19 mouse cellular contexts compared by ENCODE assay signal in genomic region chr11:64024575-64024974, GRCm38 (mm10). TPM values are rescaled to one million over a fixed set of nuclear protein-coding genes. Genes with fewer than 3 reads are reported as not detected.
A peak's percentile ranks its signal among the peaks of the same experiment; 100 is the strongest.
DNase-seq lines count a peak whose midpoint lies in the region; ATAC-seq lines count a peak whose summit lies in the region.
"Had no signal": no experiment of that assay in that cellular context is flagged by ENCODE, and none has a peak within 500 bp of the region (broad histone marks: within the 10 kb centered on the region; RNA-seq: fewer than 3 reads in every experiment).

No protein-coding gene starts in this region.

- H3K4me2 ChIP-seq in forebrain, embryonic 15.5 days (replicated peaks), result no peak overlapping the region
- H3K4me2 ChIP-seq in kidney, embryonic 16.5 days (replicated peaks; ENCODE audit: low read depth, low read length), result no peak overlapping the region
- H3K4me2 ChIP-seq in limb, embryonic 11.5 days (ENCODE audit: low read depth, severe bottlenecking), result peak overlapping the region; percentile 10; the same call in 1 of the 2 replicates
- H3K4me2 ChIP-seq: embryonic facial prominence, embryonic 13.5 days; liver, embryonic 15.5 days had no signal

- no peaks in the 10 kb centered on the region for H3K27me3 ChIP-seq in forebrain, embryonic 10.5 days (ENCODE audit: poor library complexity, severe bottlenecking)
- H3K27me3 ChIP-seq in forebrain, embryonic 15.5 days, result no peaks in the 10 kb centered on the region
- no peaks in the 10 kb centered on the region for H3K27me3 ChIP-seq in kidney, embryonic 16.5 days (ENCODE audit: insufficient read depth, low read length)
- no peaks in the 10 kb centered on the region for H3K27me3 ChIP-seq in limb, embryonic 11.5 days (ENCODE audit: control insufficient read depth, insufficient read depth, low read length)
- H3K27me3 ChIP-seq: liver, embryonic 15.5 days had no signal

- no peaks in the 10 kb centered on the region for H3K9me3 ChIP-seq in forebrain, embryonic 10.5 days
- H3K9me3 ChIP-seq in forebrain, embryonic 15.5 days, result no peaks in the 10 kb centered on the region
- H3K9me3 ChIP-seq in kidney, embryonic 16.5 days (ENCODE audit: low read length), result no peaks in the 10 kb centered on the region
- no peaks in the 10 kb centered on the region for H3K9me3 ChIP-seq in limb, embryonic 11.5 days (ENCODE audit: control insufficient read depth, low read length)
- H3K9me3 ChIP-seq: embryonic facial prominence, embryonic 13.5 days; hindbrain, embryonic 10.5 days; liver, embryonic 15.5 days had no signal

- no peaks in the 10 kb centered on the region for H3K36me3 ChIP-seq in forebrain, embryonic 10.5 days (replicated peaks)
- H3K36me3 ChIP-seq in forebrain, embryonic 15.5 days, result no peaks in the 10 kb centered on the region
- H3K36me3 ChIP-seq in kidney, embryonic 16.5 days (ENCODE audit: insufficient read depth, low read length), result no peaks in the 10 kb centered on the region
- no peaks in the 10 kb centered on the region for H3K36me3 ChIP-seq in limb, embryonic 11.5 days (ENCODE audit: control insufficient read depth, insufficient read depth, low read length)
- H3K36me3 ChIP-seq: embryonic facial prominence, embryonic 13.5 days; hindbrain, embryonic 10.5 days; liver, embryonic 15.5 days had no signal

- H3K4me3 ChIP-seq in forebrain, embryonic 10.5 days, result no peak overlapping the region
- H3K4me3 ChIP-seq in forebrain, embryonic 15.5 days, result no peak overlapping the region
- no peak overlapping the region for H3K4me3 ChIP-seq in kidney, embryonic 16.5 days (ENCODE audit: low read length)
- H3K4me3 ChIP-seq in limb, embryonic 11.5 days (ENCODE audit: low read depth, low read length), result no peak overlapping the region
- H3K4me3 ChIP-seq: embryonic facial prominence, embryonic 13.5 days; heart, adult 2 months; hindbrain, embryonic 10.5 days; liver, embryonic 15.5 days had no signal

- ATAC-seq in forebrain, embryonic 15.5 days (replicated peaks), result no peak
- peak; percentile 51; the same call in 1 of the 2 replicates for ATAC-seq in kidney, embryonic 16.5 days (ENCODE audit: low FRiP score, low TSS enrichment)
- ATAC-seq in limb, embryonic 11.5 days (ENCODE audit: insufficient number of reproducible peaks, low FRiP score, low TSS enrichment, low read depth), result peak; percentile 82
- ATAC-seq: lung, postnatal 0 days had no signal

- peak overlapping the region; percentile 44; the same call in 1 of the 2 replicates for H3K27ac ChIP-seq in forebrain, embryonic 10.5 days
- H3K27ac ChIP-seq in forebrain, embryonic 15.5 days (replicated peaks), result no peak overlapping the region
- no peak overlapping the region for H3K27ac ChIP-seq in kidney, embryonic 16.5 days (ENCODE audit: low read length)
- H3K27ac ChIP-seq in limb, embryonic 11.5 days (replicated peaks; ENCODE audit: low read depth, low read length), result no peak overlapping the region
- H3K27ac ChIP-seq: embryonic facial prominence, embryonic 13.5 days; heart, adult 2 months; liver, embryonic 15.5 days; stomach, postnatal 0 days had no signal

- 70% methylated on average over 7 of the region's 7 CpGs for WGBS in forebrain, embryonic 10.5 days
- WGBS in forebrain, embryonic 15.5 days, result 71% methylated on average over 7 of the region's 7 CpGs
- WGBS in kidney, embryonic 16.5 days, result 41% methylated on average over 7 of the region's 7 CpGs
- 17% methylated on average over 7 of the region's 7 CpGs for WGBS in limb, embryonic 11.5 days

- H3K9ac ChIP-seq in forebrain, embryonic 15.5 days (replicated peaks), result no peak overlapping the region
- no peak overlapping the region for H3K9ac ChIP-seq in kidney, embryonic 16.5 days (replicated peaks; ENCODE audit: low read length)
- H3K9ac ChIP-seq in limb, embryonic 11.5 days (ENCODE audit: low read length), result no peak overlapping the region
- H3K9ac ChIP-seq: embryonic facial prominence, embryonic 13.5 days; liver, embryonic 15.5 days had no signal

- DNase-seq in forebrain, embryonic 10.5 days (ENCODE audit: extremely low spot score, low spot score), result no peak
- no peak for DNase-seq in kidney, adult 8-10 months
- DNase-seq in embryo, embryonic 11 days, result peak; percentile 60
- peak; percentile 63 for DNase-seq in limb, embryonic 11.5 days (ENCODE audit: low spot score)
- no peak for DNase-seq in neural tube, embryonic 10.5 days (ENCODE audit: extremely low spot score, low spot score)
- DNase-seq in left cerebral cortex, adult 18-20 months (ENCODE audit: low spot score in 2 of 2), result no peak
- DNase-seq: cerebellum, adult 9-11 months; gastrocnemius, postnatal 10 days; heart, adult 2 months; kidney, postnatal 10 days; right cerebral cortex, postnatal 14 days; thymus, postnatal 25 days had no signal

- H3K4me1 ChIP-seq in forebrain, embryonic 10.5 days, result peaks cover 36% of the 10 kb centered on the region
- H3K4me1 ChIP-seq in forebrain, embryonic 15.5 days, result peaks cover 16% of the 10 kb centered on the region
- peaks cover 28% of the 10 kb centered on the region for H3K4me1 ChIP-seq in kidney, embryonic 16.5 days (ENCODE audit: insufficient read depth, low read length)
- H3K4me1 ChIP-seq in limb, embryonic 11.5 days (ENCODE audit: control insufficient read depth, insufficient read depth, low read length), result peaks cover 28% of the 10 kb centered on the region

RNA-seq across cellular contexts. Expression of gene Cox10, which starts 54.7 kb away (rescaled TPM):
- polyA plus RNA-seq in forebrain, embryonic 10.5 days (2016; fragmentation: Nextera tagmentation; extraction: Ambion mirVana), result 28.9 and 29.0 TPM in 2 replicates
- 21.2 and 22.6 TPM in 2 replicates for polyA plus RNA-seq in forebrain, embryonic 15.5 days (2015; fragmentation: Nextera tagmentation; extraction: Ambion mirVana)
- 29.3 and 30.9 TPM in 2 replicates for polyA plus RNA-seq in kidney, embryonic 16.5 days (2015; fragmentation: Nextera tagmentation; extraction: Ambion mirVana)
- polyA plus RNA-seq in limb, embryonic 11.5 days (2014; fragmentation: Nextera tagmentation; extraction: Ambion mirVana), result 26.7 and 30.7 TPM in 2 replicates
- total RNA-seq in left cerebral cortex, adult 18-20 months (2021), result 10 to 100 TPM; 20.3 to 23.9 TPM

Comparison
In these comparisons a context has a peak if more than half of its experiments do, and no peak if none do; other contexts are left out.
1. DNase-seq: peak in embryo, embryonic 11 days (single experiment) and limb, embryonic 11.5 days (single experiment); none in forebrain, embryonic 10.5 days (single experiment), kidney, adult 8-10 months (0 of 2), neural tube, embryonic 10.5 days (single experiment) and left cerebral cortex, adult 18-20 months (0 of 2).